Mouse (Mus musculus): ENCODE data around the gene Grip2. TPM values are rescaled to one million over a fixed set of nuclear protein-coding genes. Genes with fewer than 3 reads are reported as not detected.

The Grip2 gene
- 0.14 and 0.29 TPM in 2 replicates for polyA plus RNA-seq (2016; fragmentation: Nextera tagmentation; extraction: Ambion mirVana)

GRCm38 (mm10) chr6:91827016-91827570 is at the start of gene Grip2:
Gene Grip2, minus strand, starts transcription at chr6:91827250.
- 60% methylated on average over 9 of the region's 11 CpGs for WGBS
- Histone ChIP-seq H3K4me3 (no peak within 1 kb of the TSS), H3K27ac (replicated peaks) (no peak within 1 kb of the TSS), H3K27me3 (replicated peaks; ENCODE audit: low read depth, poor library complexity, severe bottlenecking) (0 out of 2 replicates have a peak, but pooled peaks cover 4% of the 10 kb centered on the region), H3K9me3 (no peaks in the 10 kb centered on the region), H3K4me1 (no peaks in the 10 kb centered on the region), H3K36me3 (replicated peaks) (no peaks in the 10 kb centered on the region)
- no peak for DNase-seq (ENCODE audit: low spot score)

- H3K4me3 ChIP-seq = no peak overlapping the region
- 75% methylated on average over 2 of the region's 2 CpGs for whole genome bisulfite sequencing
- H3K36me3 ChIP-seq (replicated peaks) = no peaks in the 10 kb centered on the region
- no peaks in the 10 kb centered on the region for H3K9me3 ChIP-seq
- no peak for DNase-seq (ENCODE audit: low spot score)
- 0 out of 2 replicates have a peak, but pooled peaks cover 3% of the 10 kb centered on the region for H3K4me1 ChIP-seq
- no peak overlapping the region for H3K27ac ChIP-seq (replicated peaks)
- H3K27me3 ChIP-seq (replicated peaks; ENCODE audit: low read depth, poor library complexity, severe bottlenecking) = peaks cover 19% of the 10 kb centered on the region; the same call in 1 of the 2 replicates
Measured at GRCm38 (mm10) chr6:91872781-91873180, 45.7 kb upstream of the Grip2 start.

- 0 out of 2 replicates have a peak, but pooled peaks cover 5% of the 10 kb centered on the region for H3K27me3 ChIP-seq (replicated peaks; ENCODE audit: low read depth, poor library complexity, severe bottlenecking)
- H3K4me1 ChIP-seq = no peaks in the 10 kb centered on the region
- no peak overlapping the region for H3K27ac ChIP-seq (replicated peaks)
- WGBS = 87% methylated on average over 5 of the region's 5 CpGs
- no peak for DNase-seq (ENCODE audit: low spot score)
- no peaks in the 10 kb centered on the region for H3K36me3 ChIP-seq (replicated peaks)
- H3K4me3 ChIP-seq = no peak overlapping the region
- H3K9me3 ChIP-seq = no peaks in the 10 kb centered on the region
Measured at GRCm38 (mm10) chr6:91868091-91868490, 41.0 kb upstream of the Grip2 start.

GRCm38 (mm10) chr6:91865601-91866000 is 38.6 kb upstream of the Grip2 start:
- Histone ChIP-seq H3K9me3 (no peaks in the 10 kb centered on the region), H3K27ac (replicated peaks) (no peak overlapping the region), H3K4me3 (no peak overlapping the region), H3K36me3 (replicated peaks) (no peaks in the 10 kb centered on the region), H3K4me1 (no peaks in the 10 kb centered on the region), H3K27me3 (replicated peaks; ENCODE audit: low read depth, poor library complexity, severe bottlenecking) (no peaks in the 10 kb centered on the region)
- DNase-seq (ENCODE audit: low spot score) = no peak
- 86% methylated on average over 11 of the region's 11 CpGs for WGBS

- no peaks in the 10 kb centered on the region for H3K27me3 ChIP-seq (replicated peaks; ENCODE audit: low read depth, poor library complexity, severe bottlenecking)
- H3K4me3 ChIP-seq = no peak overlapping the region
- H3K4me1 ChIP-seq = no peaks in the 10 kb centered on the region
- no peak overlapping the region for H3K27ac ChIP-seq (replicated peaks)
- H3K9me3 ChIP-seq = no peaks in the 10 kb centered on the region
- H3K36me3 ChIP-seq (replicated peaks) = no peaks in the 10 kb centered on the region
- WGBS = 76% methylated on average over 5 of the region's 5 CpGs
- DNase-seq (ENCODE audit: low spot score) = no peak
Measured at GRCm38 (mm10) chr6:91864595-91864994, 37.5 kb upstream of the Grip2 start.

GRCm38 (mm10) chr6:91862848-91863247 is 35.8 kb upstream of the Grip2 start:
- Histone ChIP-seq H3K4me3 (no peak overlapping the region), H3K9me3 (no peaks in the 10 kb centered on the region), H3K27me3 (replicated peaks; ENCODE audit: low read depth, poor library complexity, severe bottlenecking) (no peaks in the 10 kb centered on the region), H3K27ac (replicated peaks) (no peak overlapping the region), H3K4me1 (peaks cover 6% of the 10 kb centered on the region), H3K36me3 (replicated peaks) (no peaks in the 10 kb centered on the region)
- DNase-seq (ENCODE audit: low spot score) = no peak

- WGBS = 80% methylated on average over 5 of the region's 5 CpGs
- Histone ChIP-seq H3K36me3 (replicated peaks) (no peaks in the 10 kb centered on the region), H3K27me3 (replicated peaks; ENCODE audit: low read depth, poor library complexity, severe bottlenecking) (no peaks in the 10 kb centered on the region), H3K9me3 (no peaks in the 10 kb centered on the region), H3K27ac (replicated peaks) (no peak overlapping the region), H3K4me3 (no peak overlapping the region), H3K4me1 (peaks cover 14% of the 10 kb centered on the region)
- no peak for DNase-seq (ENCODE audit: low spot score)
Measured at GRCm38 (mm10) chr6:91858339-91858738, 31.3 kb upstream of the Grip2 start.

- 11% methylated on average over 2 of the region's 2 CpGs for WGBS
- H3K36me3 ChIP-seq (replicated peaks) = no peaks in the 10 kb centered on the region
- no peak overlapping the region for H3K27ac ChIP-seq (replicated peaks)
- peaks cover 5% of the 10 kb centered on the region for H3K4me1 ChIP-seq
- no peak overlapping the region for H3K4me3 ChIP-seq
- DNase-seq (ENCODE audit: low spot score) = peak; percentile 44
- H3K27me3 ChIP-seq (replicated peaks; ENCODE audit: low read depth, poor library complexity, severe bottlenecking) = 0 out of 2 replicates have a peak, but pooled peaks cover 4% of the 10 kb centered on the region
- no peaks in the 10 kb centered on the region for H3K9me3 ChIP-seq
Measured at GRCm38 (mm10) chr6:91852550-91852949, 25.5 kb upstream of the Grip2 start.

GRCm38 (mm10) chr6:91843628-91844153 is 16.6 kb upstream of the Grip2 start:
- peaks cover 19% of the 10 kb centered on the region for H3K4me1 ChIP-seq

GRCm38 (mm10) chr6:91842897-91843627 is 16.0 kb upstream of the Grip2 start:
- WGBS = 3% methylated on average over 46 of the region's 46 CpGs
- H3K4me1 ChIP-seq = peaks cover 19% of the 10 kb centered on the region
- DNase-seq (ENCODE audit: low spot score) = no peak
- peak overlapping the region; percentile 65 for H3K4me3 ChIP-seq
- no peaks in the 10 kb centered on the region for H3K36me3 ChIP-seq (replicated peaks)
- H3K27ac ChIP-seq (replicated peaks) = no peak overlapping the region; the same call in 1 of the 2 replicates
- no peaks in the 10 kb centered on the region for H3K9me3 ChIP-seq
- H3K27me3 ChIP-seq (replicated peaks; ENCODE audit: low read depth, poor library complexity, severe bottlenecking) = peaks cover 84% of the 10 kb centered on the region

More at GRCm38 (mm10) chr6:91843628-91844153, 16.6 kb upstream of the Grip2 start:
- peak; percentile 45 for DNase-seq (ENCODE audit: low spot score)
- Histone ChIP-seq H3K27ac (replicated peaks) (no peak overlapping the region; the same call in 1 of the 2 replicates), H3K4me3 (peak overlapping the region; percentile 65), H3K9me3 (no peaks in the 10 kb centered on the region), H3K36me3 (replicated peaks) (no peaks in the 10 kb centered on the region), H3K27me3 (replicated peaks; ENCODE audit: low read depth, poor library complexity, severe bottlenecking) (peaks cover 84% of the 10 kb centered on the region)
- WGBS = 4% methylated on average over 69 of the region's 69 CpGs

GRCm38 (mm10) chr6:91839010-91839871 is 12.2 kb upstream of the Grip2 start:
- Histone ChIP-seq H3K27ac (replicated peaks) (no peak overlapping the region), H3K27me3 (replicated peaks; ENCODE audit: low read depth, poor library complexity, severe bottlenecking) (peaks cover 59% of the 10 kb centered on the region), H3K4me1 (peaks cover 19% of the 10 kb centered on the region), H3K9me3 (no peaks in the 10 kb centered on the region), H3K4me3 (no peak overlapping the region), H3K36me3 (replicated peaks) (no peaks in the 10 kb centered on the region)
- peak; percentile 83 for DNase-seq (ENCODE audit: low spot score)
- 11% methylated on average over 23 of the region's 23 CpGs for WGBS

- Histone ChIP-seq H3K27ac (replicated peaks) (no peak overlapping the region), H3K9me3 (no peaks in the 10 kb centered on the region), H3K36me3 (replicated peaks) (no peaks in the 10 kb centered on the region), H3K27me3 (replicated peaks; ENCODE audit: low read depth, poor library complexity, severe bottlenecking) (peaks cover 7% of the 10 kb centered on the region; the same call in 1 of the 2 replicates), H3K4me1 (no peaks in the 10 kb centered on the region), H3K4me3 (no peak overlapping the region)
- DNase-seq (ENCODE audit: low spot score) = no peak
- 75% methylated on average over 3 of the region's 3 CpGs for WGBS
Measured at GRCm38 (mm10) chr6:91832863-91833440, 5.9 kb upstream of the Grip2 start.

Measured in embryonic facial prominence, embryonic 10.5 days (tissue).